Mouse (Mus musculus) heart, postnatal 0 days (tissue): ENCODE data around the gene Smarcb1.

Source experiments
- CTCF ChIP-seq: IDR thresholded peaks from 2 replicates; pipeline ENCODE4 v1.5.1; 2016; ENCODE audit warnings: antibody characterized with exemption, control low read depth, low read depth
- EP300 ChIP-seq: IDR thresholded peaks from 2 replicates; pipeline ENCODE4 v1.6.1; 2016; ENCODE audit warnings: antibody characterized with exemption, low read depth

- TF ChIP-seq CTCF (no peak), EP300 (no peak)
These were observed 4.6 kb downstream of the Smarcb1 start for GRCm38 (mm10) chr10:75916840-75917239.
